Mouse (Mus musculus) lung, adult 2 months (tissue): Measurements from ENCODE around the gene Pogk.

ENCODE experiments used
- CTCF ChIP-seq: fragments of 200-500 bp; IDR thresholded peaks from 2 replicates; pipeline ENCODE4 v1.5.1; 2011; ENCODE audit warnings: mild to moderate bottlenecking, low read length, control low read depth; ENCODE audit not compliant: insufficient read depth
- POLR2A ChIP-seq: fragments of 200-500 bp; IDR thresholded peaks from 2 replicates; pipeline ENCODE4 v1.6.1; 2011; ENCODE audit warnings: low read depth, mild to moderate bottlenecking, control low read depth, low read length, borderline replicate concordance; ENCODE audit errors: extremely low read depth

GRCm38 (mm10) chr1:166394770-166395169, 14.9 kb downstream of the Pogk start:
- TF ChIP-seq CTCF (no peak), POLR2A (no peak)
